Comparison of ENCODE assay signal across 8 mouse cellular contexts in the genomic region with DNA sequence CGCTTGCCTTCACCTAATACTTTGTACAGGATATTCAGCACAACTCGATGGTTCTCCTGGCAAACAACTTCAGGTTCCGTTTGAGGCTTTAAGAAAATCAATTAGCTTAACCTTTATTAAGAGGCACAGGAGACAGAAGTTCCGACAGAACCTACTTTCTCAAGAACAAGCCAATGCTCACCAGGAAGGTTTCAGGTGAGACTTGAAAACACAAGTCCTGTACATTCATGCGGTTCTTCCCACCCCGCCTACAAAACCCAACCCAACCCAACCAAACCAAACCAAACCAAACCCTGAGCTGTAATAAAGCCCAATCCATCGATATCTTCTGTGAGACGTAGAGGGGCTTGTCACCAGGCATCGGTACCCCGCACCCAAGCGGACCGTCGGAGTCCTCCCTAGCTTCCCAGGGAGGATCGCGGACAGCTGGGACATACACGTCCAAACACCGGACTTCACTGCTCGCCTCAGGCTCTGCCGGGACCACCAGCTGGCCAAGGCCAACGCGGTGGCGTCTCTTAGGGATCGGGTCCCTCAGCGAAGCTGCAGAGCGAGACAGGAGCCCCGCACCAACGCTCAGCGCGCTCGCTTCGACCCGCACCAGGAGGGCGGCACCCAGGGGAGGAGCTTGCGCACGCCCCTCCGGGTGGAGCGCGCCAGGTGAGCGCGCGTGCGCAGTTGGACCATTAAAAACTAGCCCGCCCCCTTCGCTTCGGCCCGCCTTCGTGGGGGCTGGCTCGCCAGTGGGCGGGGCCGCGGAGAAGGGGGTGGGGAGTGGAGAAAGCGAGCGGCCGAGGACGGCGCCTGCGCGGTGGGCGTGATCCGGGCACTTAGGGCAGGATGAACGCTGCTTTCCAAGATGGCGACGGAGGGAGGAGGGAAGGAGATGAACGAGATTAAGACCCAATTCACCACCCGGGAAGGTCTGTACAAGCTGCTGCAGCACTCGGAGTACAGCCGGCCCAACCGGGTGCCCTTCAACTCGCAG. TPM values are rescaled to one million over a fixed set of nuclear protein-coding genes. Genes with fewer than 3 reads are reported as not detected.
DNase-seq lines count a peak whose midpoint lies in the region; ATAC-seq and TF ChIP-seq lines count a peak whose summit lies in the region.

A gene (plus strand): TSS at position 775 of the 988 bp plus-strand sequence.

- peak within 1 kb of the TSS; percentile 97 for H3K9ac ChIP-seq in embryonic facial prominence, embryonic 14.5 days (ENCODE audit: low read depth, low read length)
- H3K9ac ChIP-seq in limb, embryonic 14.5 days (ENCODE audit: low read depth, low read length, severe bottlenecking), result peak within 1 kb of the TSS; percentile 92
- peak within 1 kb of the TSS; percentile 93 for H3K9ac ChIP-seq in midbrain, postnatal 0 days (replicated peaks; ENCODE audit: low read length, poor library complexity, severe bottlenecking)

- H3K27me3 ChIP-seq in embryonic facial prominence, embryonic 14.5 days (replicated peaks; ENCODE audit: control insufficient read depth, insufficient read depth, low read length), result no peaks in the 10 kb centered on the region
- H3K27me3 ChIP-seq in limb, embryonic 14.5 days (ENCODE audit: control insufficient read depth, insufficient read depth, low read length), result no peaks in the 10 kb centered on the region
- no peaks in the 10 kb centered on the region for H3K27me3 ChIP-seq in midbrain, postnatal 0 days (ENCODE audit: insufficient read depth, low read length)

- H3K27ac ChIP-seq in embryonic facial prominence, embryonic 14.5 days (replicated peaks; ENCODE audit: low read depth, low read length), result peak within 1 kb of the TSS; percentile 89
- H3K27ac ChIP-seq in limb, embryonic 14.5 days (replicated peaks; ENCODE audit: low read depth, low read length), result peak within 1 kb of the TSS; percentile 89
- H3K27ac ChIP-seq in midbrain, postnatal 0 days (ENCODE audit: low read depth, low read length), result peak within 1 kb of the TSS; percentile 84

- H3K4me3 ChIP-seq in embryonic facial prominence, embryonic 14.5 days (ENCODE audit: low read depth, low read length), result peak within 1 kb of the TSS; percentile 98
- peak within 1 kb of the TSS; percentile 98 for H3K4me3 ChIP-seq in limb, embryonic 14.5 days (replicated peaks; ENCODE audit: low read length)
- peak within 1 kb of the TSS; percentile 99 for H3K4me3 ChIP-seq in midbrain, postnatal 0 days (ENCODE audit: low read depth, low read length)

- peak; percentile 91 for DNase-seq in 3T3-L1 (ENCODE audit: low read depth, low spot score)
- DNase-seq in adrenal gland, postnatal 4 days (ENCODE audit: low spot score in 2 of 2), result peak; percentile 99
- peak; percentile 96 for DNase-seq in embryonic facial prominence, embryonic 14.5 days (ENCODE audit: low spot score)
- DNase-seq in heart, adult 8-10 months (ENCODE audit: low spot score), result peak; percentile 97
- peak; percentile 98 for DNase-seq in kidney, adult 9 months
- DNase-seq in limb, embryonic 14.5 days (ENCODE audit: low spot score), result peak; percentile 95
- peak; percentile 96 for DNase-seq in midbrain, postnatal 0 days (ENCODE audit: low spot score)
- peak; percentile 99 for DNase-seq in spleen, postnatal 14 days (ENCODE audit: low spot score in 2 of 2)

- H3K4me2 ChIP-seq in embryonic facial prominence, embryonic 14.5 days (ENCODE audit: low read depth, low read length), result peak within 1 kb of the TSS; percentile 82
- H3K4me2 ChIP-seq in limb, embryonic 14.5 days (replicated peaks; ENCODE audit: low read depth, low read length, severe bottlenecking), result peak within 1 kb of the TSS; percentile 79
- peak within 1 kb of the TSS; percentile 82 for H3K4me2 ChIP-seq in midbrain, postnatal 0 days (ENCODE audit: low read depth, low read length, poor library complexity, severe bottlenecking)

- 1% methylated on average over 66 of the region's 69 CpGs for WGBS in embryonic facial prominence, embryonic 14.5 days
- under 1% methylated on average over 46 of the region's 69 CpGs for WGBS in limb, embryonic 14.5 days
- 2% methylated on average over 59 of the region's 69 CpGs for WGBS in midbrain, postnatal 0 days

- H3K9me3 ChIP-seq in embryonic facial prominence, embryonic 14.5 days (ENCODE audit: control insufficient read depth, low read length), result no peaks in the 10 kb centered on the region
- no peaks in the 10 kb centered on the region for H3K9me3 ChIP-seq in limb, embryonic 14.5 days (ENCODE audit: control insufficient read depth, low read length)
- no peaks in the 10 kb centered on the region for H3K9me3 ChIP-seq in midbrain, postnatal 0 days (ENCODE audit: low read length)

- TF ChIP-seq CTCF in midbrain, postnatal 0 days (IDR thresholded peaks at IDR 0.05), result peak; percentile 10; the same call in 1 of the 2 replicates

- peaks cover 3% of the 10 kb centered on the region; the same call in 1 of the 2 replicates for H3K36me3 ChIP-seq in embryonic facial prominence, embryonic 14.5 days (ENCODE audit: control insufficient read depth, insufficient read depth, low read length)
- 0 out of 2 replicates have a peak, but pooled peaks cover 2% of the 10 kb centered on the region for H3K36me3 ChIP-seq in limb, embryonic 14.5 days (ENCODE audit: control insufficient read depth, insufficient read depth, low read length)
- no peaks in the 10 kb centered on the region for H3K36me3 ChIP-seq in midbrain, postnatal 0 days (ENCODE audit: insufficient read depth, low read length)

- H3K4me1 ChIP-seq in embryonic facial prominence, embryonic 14.5 days (ENCODE audit: control insufficient read depth, insufficient read depth, low read length), result peaks cover 20% of the 10 kb centered on the region
- H3K4me1 ChIP-seq in limb, embryonic 14.5 days (ENCODE audit: control insufficient read depth, insufficient read depth, low read length), result peaks cover 9% of the 10 kb centered on the region
- peaks cover 12% of the 10 kb centered on the region for H3K4me1 ChIP-seq in midbrain, postnatal 0 days (ENCODE audit: insufficient read depth, low read length)

- ATAC-seq in embryonic facial prominence, embryonic 14.5 days (ENCODE audit: low read depth), result peak; percentile 97
- ATAC-seq in limb, embryonic 14.5 days (ENCODE audit: low FRiP score, low read depth), result peak; percentile 96
- peak; percentile 95 for ATAC-seq in midbrain, postnatal 0 days (ENCODE audit: low FRiP score)

- peak; percentile 36; the same call in 1 of the 2 replicates for TF ChIP-seq POLR2A in limb, embryonic 14.5 days (IDR thresholded peaks at IDR 0.05; ENCODE audit: borderline replicate concordance, extremely low read depth, insufficient read depth, insufficient read length)

RNA-seq across cellular contexts. Expression of the gene that starts here (rescaled TPM):
- 10 to 100 TPM; 47.6 to 47.8 TPM for total RNA-seq in adrenal gland, postnatal 4 days (2021)
- polyA plus RNA-seq in embryonic facial prominence, embryonic 14.5 days (2014; fragmentation: Nextera tagmentation; extraction: Ambion mirVana), result 18.3 and 21.1 TPM in 2 replicates
- 10 to 100 TPM; 30.9 to 36.7 (median 32.3) TPM for total RNA-seq in heart, adult 8-10 months (2022)
- polyA plus RNA-seq in limb, embryonic 14.5 days (2012; rRNA removed), result 27.9 and 30.9 TPM in 2 replicates
- 20.4 and 25.9 TPM in 2 replicates for polyA plus RNA-seq in limb, embryonic 14.5 days (2014; fragmentation: Nextera tagmentation; extraction: Ambion mirVana)
- total RNA-seq in midbrain, postnatal 0 days (2014; rRNA removed), result 33.8 and 38.7 TPM in 2 replicates
- 16.0 and 16.2 TPM in 2 replicates for polyA plus RNA-seq in midbrain, postnatal 0 days (2015; fragmentation: Nextera tagmentation; extraction: Ambion mirVana)

Comparison
In these comparisons a context has a peak if more than half of its experiments do, and no peak if none do; other contexts are left out.
1. Peak in every context shown above with its lines: DNase-seq, ATAC-seq, H3K4me3 ChIP-seq and H3K27ac ChIP-seq.